Mouse (Mus musculus) limb, embryonic 13.5 days (tissue): ENCODE data around the gene Pim1. TPM values are rescaled to one million over a fixed set of nuclear protein-coding genes. Genes with fewer than 3 reads are reported as not detected.
"Not testable (repeated sequence)": the region's sequence is repeated elsewhere in the genome, so short reads cannot be mapped to it uniquely, and the experiment has no call there.

ENCODE experiments used
- ATAC-seq: fragments of 200-750 bp; cut with Nextera tagmentation; 2 replicates; pipeline ENCODE4 v1.8.0; 2017; ENCODE audit warnings: low read depth, moderate number of reproducible peaks, moderate TSS enrichment; ENCODE audit not compliant: low FRiP score
- H3K27ac ChIP-seq: fragments of 300-500 bp; sonication (generic); 2 replicates; pipeline ENCODE4 v1.5.1; 2015; ENCODE audit warnings: inconsistent platforms, mild to moderate bottlenecking, moderate library complexity
- H3K27me3 ChIP-seq: fragments of 300-500 bp; sonication (generic); 2 replicates; pipeline ENCODE4 v1.6.1; 2015; ENCODE audit warnings: mild to moderate bottlenecking, inconsistent platforms
- H3K36me3 ChIP-seq: fragments of 300-500 bp; sonication (generic); 2 replicates; pipeline ENCODE4 v1.6.1; 2015; ENCODE audit warnings: inconsistent platforms, mild to moderate bottlenecking, moderate library complexity
- H3K4me1 ChIP-seq: fragments of 300-500 bp; sonication (generic); 2 replicates; pipeline ENCODE4 v1.6.1; 2015; ENCODE audit warnings: inconsistent platforms
- H3K4me2 ChIP-seq: fragments of 300-500 bp; sonication (generic); replicated peaks from 2 replicates; pipeline ENCODE4 v1.6.1; 2015; ENCODE audit warnings: inconsistent platforms, mild to moderate bottlenecking, moderate library complexity
- H3K4me3 ChIP-seq: fragments of 300-500 bp; sonication (generic); 2 replicates; pipeline ENCODE4 v1.5.1; 2015; ENCODE audit warnings: moderate library complexity, mild to moderate bottlenecking, inconsistent platforms
- H3K9ac ChIP-seq: fragments of 300-500 bp; sonication (generic); 2 replicates; pipeline ENCODE4 v1.6.1; 2015; ENCODE audit warnings: mild to moderate bottlenecking, inconsistent platforms
- H3K9me3 ChIP-seq: fragments of 300-500 bp; sonication (generic); 2 replicates; pipeline ENCODE4 v1.6.1; 2016; ENCODE audit warnings: inconsistent platforms
- WGBS: fragments of 180-500 bp; shearing (Covaris S2); methylation state at CpG from one replicate; pipeline ENCODE4 v1.1.7; 2015; 5-methylcytosine and 5-hydroxymethylcytosine counted together
- polyA plus RNA-seq: library from polyadenylated mRNA; unstranded; fragments of >200 nt; fragmentation: Nextera tagmentation; extraction: Ambion mirVana; gene quantifications from 2 replicates; pipeline ENCODE4 v1.2.1, GENCODE M21; 2015

The Pim1 gene
- polyA plus RNA-seq, 1 experiment from 2014 or later, result 18.9 TPM

DNA sequence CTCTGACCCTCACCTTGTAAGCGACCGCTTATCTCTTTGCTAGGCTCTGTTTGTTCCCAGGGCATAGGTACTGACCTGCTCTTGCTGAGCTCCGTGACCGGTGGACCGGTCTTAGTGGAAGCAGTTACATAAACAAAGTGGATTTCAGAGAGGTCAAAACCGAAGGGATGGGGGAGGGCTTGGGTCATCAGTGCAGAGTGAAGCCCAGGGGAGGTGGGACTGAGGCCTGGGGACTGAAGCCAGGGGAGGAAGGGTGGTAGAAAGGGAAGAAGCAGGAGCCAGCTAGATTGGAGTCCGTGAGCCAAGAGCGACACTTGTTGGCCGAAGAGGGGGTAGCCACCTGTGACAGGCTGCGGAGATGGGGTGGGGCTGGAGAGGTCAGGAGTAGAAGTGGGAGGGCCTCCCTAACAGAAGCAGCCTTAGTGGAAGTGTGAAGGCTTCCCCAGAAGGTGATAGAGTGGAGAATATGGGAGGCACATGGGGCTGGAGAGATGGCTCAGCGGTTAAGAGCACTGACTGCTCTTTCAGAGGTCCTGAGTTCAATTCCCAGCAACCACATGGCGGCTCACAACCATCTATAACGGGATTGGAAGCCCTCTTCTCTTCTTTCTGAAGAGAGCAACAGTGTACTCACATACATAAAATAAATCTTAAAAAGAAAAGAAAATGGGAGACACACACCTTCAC is 22.6 kb downstream of the Pim1 start:
- no peak overlapping the region for H3K9ac ChIP-seq

DNA sequence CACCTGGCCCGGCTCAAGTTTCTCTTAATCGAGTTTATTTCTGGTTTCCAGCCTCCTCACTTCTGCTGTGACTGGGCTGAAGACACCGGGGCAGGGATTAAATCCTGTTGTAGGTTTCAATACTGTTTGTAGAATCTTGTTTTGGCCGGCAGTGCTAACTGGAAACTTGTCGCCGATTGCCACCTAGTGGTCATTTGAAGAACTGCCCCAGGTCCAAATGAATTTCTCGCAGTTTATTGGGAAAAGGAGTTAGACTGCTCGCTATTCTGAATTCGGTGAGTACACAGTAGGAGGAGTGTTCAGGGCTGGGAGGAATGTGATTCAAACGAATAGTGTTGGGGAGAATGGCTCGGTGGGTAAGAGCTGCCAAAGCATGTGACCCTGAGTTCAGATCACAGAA is 23.9 kb downstream of the Pim1 start:
- Histone ChIP-seq H3K4me1 (no peaks in the 10 kb centered on the region), H3K9me3 (no peaks in the 10 kb centered on the region), H3K9ac (no peak overlapping the region), H3K4me2 (no peak overlapping the region), H3K27ac (no peak overlapping the region), H3K36me3 (no peaks in the 10 kb centered on the region), H3K4me3 (no peak overlapping the region), H3K27me3 (no peaks in the 10 kb centered on the region)
- WGBS, result under 1% methylated on average over 11 of the region's 11 CpGs
- ATAC-seq, result no peak

More for the DNA sequence above, 22.6 kb downstream of the Pim1 start:
- Histone ChIP-seq H3K4me1 (no peaks in the 10 kb centered on the region), H3K4me3 (no peak overlapping the region), H3K4me2 (no peak overlapping the region), H3K36me3 (no peaks in the 10 kb centered on the region), H3K27me3 (no peaks in the 10 kb centered on the region), H3K27ac (no peak overlapping the region), H3K9me3 (no peaks in the 10 kb centered on the region)
- WGBS, result 32% methylated on average over 13 of the region's 13 CpGs
- peak; percentile 44; the same call in 1 of the 2 replicates for ATAC-seq

DNA sequence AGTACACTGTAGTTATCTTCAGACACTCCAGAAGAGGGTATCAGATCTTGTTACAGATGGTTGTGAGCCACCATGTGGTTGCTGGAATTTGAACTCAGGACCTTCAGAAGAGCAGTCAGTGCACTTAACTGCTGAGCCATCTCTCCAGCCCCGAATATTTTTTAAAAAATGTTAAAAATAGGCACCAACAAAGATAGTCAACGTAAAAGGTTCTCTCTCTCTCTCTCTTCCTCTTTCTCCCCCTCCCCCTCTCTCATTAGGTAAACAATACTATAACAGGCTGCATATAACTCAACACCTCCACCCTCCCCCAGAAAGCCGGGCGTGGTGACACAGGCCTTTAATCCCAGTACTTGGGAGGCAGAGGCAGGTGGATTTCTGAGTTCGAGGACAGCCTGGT is 28.1 kb downstream of the Pim1 start:
- not testable (repeated sequence) for ATAC-seq
- 88% methylated on average over 5 of the region's 5 CpGs for WGBS

DNA sequence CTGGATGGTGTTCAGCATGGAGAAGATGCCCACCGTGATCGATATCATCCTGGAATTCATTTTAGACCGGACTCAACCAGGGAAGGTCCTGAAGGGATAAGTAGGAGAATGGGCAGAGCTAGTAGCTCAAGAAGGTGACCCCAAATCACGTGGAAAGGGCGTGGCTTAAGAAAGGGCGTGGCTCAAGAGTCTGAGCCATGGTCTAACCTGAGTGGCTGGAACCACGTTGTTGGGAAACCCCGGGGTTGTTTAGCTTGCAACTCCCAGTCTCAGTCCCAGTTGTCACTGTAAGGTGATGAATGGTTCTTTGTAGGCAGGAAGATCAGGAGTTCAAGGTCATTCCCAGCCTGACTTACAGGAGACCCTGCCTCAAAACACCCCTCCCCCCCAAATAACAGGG is 29.2 kb downstream of the Pim1 start:
- Histone ChIP-seq H3K27ac (no peak overlapping the region), H3K4me1 (no peaks in the 10 kb centered on the region), H3K4me2 (no peak overlapping the region), H3K36me3 (no peaks in the 10 kb centered on the region), H3K4me3 (no peak overlapping the region), H3K9me3 (no peaks in the 10 kb centered on the region), H3K9ac (no peak overlapping the region), H3K27me3 (no peaks in the 10 kb centered on the region)
- 84% methylated on average over 8 of the region's 8 CpGs for WGBS
- no peak for ATAC-seq

More for the DNA sequence above, 28.1 kb downstream of the Pim1 start:
- not testable (repeated sequence) for H3K36me3 ChIP-seq, H3K9ac ChIP-seq, H3K4me2 ChIP-seq, H3K4me1 ChIP-seq, H3K27ac ChIP-seq, H3K9me3 ChIP-seq, H3K27me3 ChIP-seq, H3K4me3 ChIP-seq

DNA sequence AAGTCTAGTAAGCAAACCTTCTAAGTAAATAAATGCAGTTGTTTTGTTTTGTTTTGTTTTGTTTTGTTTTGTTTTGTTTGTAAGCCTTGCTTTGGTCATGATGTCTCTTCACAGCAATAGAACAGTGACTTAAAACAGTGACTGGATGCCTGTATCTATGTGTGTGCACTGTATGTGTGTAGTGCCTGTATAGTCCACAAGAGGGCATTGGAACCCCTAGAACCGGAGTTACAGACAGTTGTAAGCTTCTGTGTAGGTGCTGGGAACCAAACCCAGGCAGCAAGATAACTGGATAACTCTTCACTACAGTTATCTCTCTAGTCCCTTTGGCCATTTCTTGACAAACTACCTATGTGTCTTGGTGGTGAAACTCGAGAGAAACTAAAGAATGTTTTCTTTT is 35.1 kb downstream of the Pim1 start:
- no peak for ATAC-seq
- whole genome bisulfite sequencing, result 71% methylated on average over 2 of the region's 2 CpGs
- H3K4me3 ChIP-seq, result no peak overlapping the region
- no peaks in the 10 kb centered on the region for H3K36me3 ChIP-seq
- H3K27ac ChIP-seq, result no peak overlapping the region
- no peak overlapping the region for H3K4me2 ChIP-seq
- no peaks in the 10 kb centered on the region for H3K4me1 ChIP-seq
- H3K9ac ChIP-seq, result no peak overlapping the region
- H3K9me3 ChIP-seq, result 0 out of 2 replicates have a peak, but pooled peaks cover 13% of the 10 kb centered on the region
- H3K27me3 ChIP-seq, result no peaks in the 10 kb centered on the region

DNA sequence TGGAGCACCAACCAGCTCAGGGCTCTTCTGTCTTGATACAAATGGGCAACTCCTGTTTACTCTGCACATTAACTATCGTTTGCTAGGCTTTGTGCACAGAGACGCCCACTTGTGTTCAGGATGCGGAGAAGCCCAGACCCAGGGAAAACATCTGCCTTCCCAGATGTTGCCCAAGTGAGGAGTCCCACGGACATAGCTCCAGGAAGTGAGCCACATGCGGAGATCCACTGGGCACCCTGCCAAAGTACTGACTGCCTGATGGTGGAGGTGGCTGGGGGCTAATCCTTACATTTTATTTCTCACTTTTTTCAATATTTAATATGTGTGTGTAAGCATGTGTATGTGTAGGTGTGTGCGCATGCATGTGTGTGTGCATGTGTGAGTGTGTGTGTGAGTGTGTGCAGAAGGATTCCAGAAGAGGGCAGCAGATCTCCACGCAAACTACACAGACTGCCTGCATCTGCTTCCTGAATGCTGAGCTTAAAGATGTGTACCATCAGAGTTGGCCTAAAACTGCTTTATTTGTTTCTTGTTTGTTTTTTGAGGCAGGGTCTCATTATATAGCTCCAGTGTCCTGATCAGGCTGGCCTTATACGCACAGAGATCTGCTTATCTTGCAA is 38.1 kb downstream of the Pim1 start:
- H3K9me3 ChIP-seq, result 0 out of 2 replicates have a peak, but pooled peaks cover 13% of the 10 kb centered on the region
- H3K27ac ChIP-seq, result no peak overlapping the region
- no peaks in the 10 kb centered on the region for H3K4me1 ChIP-seq
- no peak overlapping the region for H3K4me2 ChIP-seq
- no peaks in the 10 kb centered on the region for H3K27me3 ChIP-seq
- no peak overlapping the region for H3K4me3 ChIP-seq
- no peak for ATAC-seq
- H3K9ac ChIP-seq, result no peak overlapping the region
- no peaks in the 10 kb centered on the region for H3K36me3 ChIP-seq
- 79% methylated on average over 8 of the region's 8 CpGs for WGBS

DNA sequence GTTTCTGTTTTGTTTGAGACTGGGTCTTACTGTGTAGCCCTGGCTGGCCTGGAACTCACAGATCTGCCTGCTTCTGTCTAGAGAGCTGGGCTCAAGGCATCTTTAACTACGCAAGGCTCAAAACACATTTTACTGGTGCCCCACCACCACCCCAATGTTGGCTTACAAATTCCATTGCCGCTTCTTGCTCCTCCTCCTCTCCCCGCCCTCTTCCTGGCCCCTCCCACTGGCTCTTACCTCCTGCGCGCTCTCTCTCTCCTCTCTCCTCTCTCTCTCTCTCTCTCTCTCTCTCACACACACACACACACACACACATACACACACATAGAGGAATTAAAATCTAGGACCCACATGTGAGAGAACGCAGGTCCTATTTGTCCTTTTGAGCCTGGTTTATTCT is 40.0 kb downstream of the Pim1 start:
- Histone ChIP-seq H3K4me1 (no peaks in the 10 kb centered on the region), H3K36me3 (no peaks in the 10 kb centered on the region), H3K27me3 (no peaks in the 10 kb centered on the region), H3K27ac (no peak overlapping the region), H3K9me3 (0 out of 2 replicates have a peak, but pooled peaks cover 11% of the 10 kb centered on the region), H3K4me2 (no peak overlapping the region), H3K9ac (no peak overlapping the region), H3K4me3 (no peak overlapping the region)
- ATAC-seq, result no peak
- 85% methylated on average over 6 of the region's 6 CpGs for WGBS

DNA sequence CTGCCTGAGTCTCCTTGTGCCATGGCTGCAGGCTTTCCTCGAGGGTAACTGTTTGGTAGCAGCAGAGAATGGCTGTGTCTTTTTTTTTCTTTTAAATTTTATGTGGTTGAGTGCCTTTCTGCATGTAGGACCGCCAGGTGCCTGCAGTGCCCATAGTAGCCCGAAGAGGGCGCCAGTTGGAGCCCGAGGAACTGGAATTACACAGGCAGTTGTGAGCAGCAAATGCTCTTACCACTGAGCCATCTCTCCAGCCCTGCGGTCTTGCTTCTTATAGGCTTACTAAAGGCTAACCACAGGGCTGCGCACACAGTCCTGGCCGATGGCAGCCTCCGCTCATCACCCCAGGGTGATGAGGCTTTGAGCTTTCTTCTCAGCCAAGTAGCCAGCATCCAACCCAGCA is 40.7 kb downstream of the Pim1 start:
- no peaks in the 10 kb centered on the region for H3K36me3 ChIP-seq
- no peak for ATAC-seq
- no peaks in the 10 kb centered on the region for H3K4me1 ChIP-seq
- H3K9me3 ChIP-seq, result 0 out of 2 replicates have a peak, but pooled peaks cover 8% of the 10 kb centered on the region
- no peak overlapping the region for H3K9ac ChIP-seq
- WGBS, result 76% methylated on average over 9 of the region's 9 CpGs
- H3K4me3 ChIP-seq, result no peak overlapping the region
- H3K27me3 ChIP-seq, result no peaks in the 10 kb centered on the region
- H3K4me2 ChIP-seq, result no peak overlapping the region
- no peak overlapping the region for H3K27ac ChIP-seq

DNA sequence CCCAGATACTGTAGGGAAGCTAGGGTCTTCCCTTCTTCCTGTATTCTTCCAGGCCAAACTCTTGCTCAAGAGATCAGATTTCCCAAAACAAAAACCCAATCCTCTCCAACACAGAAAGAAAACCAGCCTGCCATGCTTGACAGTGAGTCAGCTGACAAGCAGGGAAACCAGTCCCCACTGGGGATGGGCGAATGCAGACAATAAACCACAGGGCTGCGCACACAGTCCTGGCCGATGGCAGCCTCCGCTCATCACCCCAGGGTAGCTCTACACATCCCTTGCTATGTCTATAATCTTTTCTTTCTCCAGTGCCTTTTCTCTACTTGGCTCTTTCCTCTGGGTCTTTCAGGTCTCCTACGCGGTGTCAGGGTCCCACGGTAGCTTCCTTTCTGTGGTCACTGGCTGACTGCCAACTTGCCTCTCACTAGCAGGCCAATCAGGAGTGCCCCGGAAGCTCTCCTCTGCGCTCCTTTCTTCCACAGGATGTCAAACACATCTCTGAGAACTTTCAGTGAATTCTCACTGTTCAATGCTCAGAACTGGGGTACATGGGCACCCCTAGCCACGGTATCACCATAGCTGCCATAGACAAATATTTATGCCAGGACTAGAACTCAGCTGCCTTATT is 41.3 kb downstream of the Pim1 start:
- Histone ChIP-seq H3K27me3 (no peaks in the 10 kb centered on the region), H3K36me3 (no peaks in the 10 kb centered on the region), H3K4me3 (no peak overlapping the region), H3K4me1 (no peaks in the 10 kb centered on the region), H3K27ac (no peak overlapping the region), H3K4me2 (no peak overlapping the region), H3K9me3 (0 out of 2 replicates have a peak, but pooled peaks cover 8% of the 10 kb centered on the region), H3K9ac (no peak overlapping the region)
- ATAC-seq, result no peak
- WGBS, result 74% methylated on average over 10 of the region's 10 CpGs

DNA sequence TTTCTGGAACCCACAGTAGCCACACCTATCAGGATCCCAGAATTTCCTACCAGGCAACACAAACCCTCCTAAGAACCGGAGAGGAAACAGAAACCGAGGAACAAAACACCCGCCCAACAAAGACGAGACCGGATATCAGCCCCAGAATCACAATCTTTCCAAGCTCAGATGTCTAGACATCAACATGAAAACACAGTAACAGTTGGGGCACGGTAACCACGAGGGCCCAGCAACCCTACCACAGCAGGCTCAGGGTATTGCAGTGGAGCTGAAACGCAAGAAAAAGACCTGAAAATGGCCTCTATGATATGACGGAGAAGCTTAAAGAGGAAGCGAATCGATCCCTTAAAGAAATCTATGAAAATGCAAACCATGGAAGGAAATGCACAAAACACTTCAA is 43.3 kb downstream of the Pim1 start:
- H3K9ac ChIP-seq, result no peak overlapping the region

DNA sequence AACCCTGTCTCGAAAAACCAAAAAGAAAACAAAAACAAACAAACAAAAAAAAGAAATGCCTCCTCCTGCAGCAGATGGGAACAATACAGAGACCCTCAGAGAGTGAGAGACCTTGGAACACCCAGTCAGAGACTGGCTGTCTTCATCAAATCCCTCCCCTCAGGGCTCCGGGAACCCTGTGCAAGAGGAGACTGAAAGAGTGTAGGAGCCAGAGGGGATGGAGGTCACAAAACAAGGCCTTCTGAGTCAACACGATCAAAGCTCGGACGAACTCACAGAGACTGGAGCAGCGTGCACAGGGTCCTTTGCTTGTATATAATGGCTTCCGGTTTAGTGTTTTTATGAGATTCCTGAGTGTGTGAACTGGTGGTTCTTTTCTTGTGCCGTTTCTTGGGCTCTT is 49.9 kb downstream of the Pim1 start:
- 86% methylated on average over 8 of the region's 8 CpGs for WGBS
- H3K4me1 ChIP-seq, result no peaks in the 10 kb centered on the region

More for the DNA sequence above, 43.3 kb downstream of the Pim1 start:
- Histone ChIP-seq H3K36me3 (no peaks in the 10 kb centered on the region), H3K27ac (no peak overlapping the region), H3K4me3 (no peak overlapping the region), H3K27me3 (no peaks in the 10 kb centered on the region), H3K4me2 (no peak overlapping the region), H3K4me1 (no peaks in the 10 kb centered on the region), H3K9me3 (0 out of 2 replicates have a peak, but pooled peaks cover 1% of the 10 kb centered on the region)
- 89% methylated on average over 11 of the region's 11 CpGs for WGBS
- no peak for ATAC-seq

DNA sequence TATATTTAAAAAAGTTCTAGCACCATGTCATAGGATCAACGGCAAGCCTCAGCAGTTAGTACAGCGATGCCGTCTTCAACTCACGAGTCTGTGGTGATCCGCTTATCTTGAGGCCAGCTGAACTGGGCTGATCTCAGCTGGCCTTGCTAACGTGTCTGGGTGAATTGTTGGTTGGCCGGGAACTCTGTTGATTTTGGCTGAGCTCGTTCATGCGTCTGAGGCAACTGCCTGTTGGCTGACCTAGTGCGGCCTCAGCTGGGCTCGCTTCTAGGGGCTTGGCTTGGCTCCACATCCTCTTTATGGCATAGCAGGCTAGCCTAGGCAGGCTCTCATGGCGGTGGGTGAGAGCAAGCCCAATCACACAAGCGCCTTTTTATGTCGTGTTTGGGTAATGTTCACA is 50.9 kb downstream of the Pim1 start:
- Histone ChIP-seq H3K9ac (no peak overlapping the region), H3K4me3 (no peak overlapping the region), H3K4me1 (no peaks in the 10 kb centered on the region), H3K36me3 (no peaks in the 10 kb centered on the region), H3K4me2 (no peak overlapping the region), H3K27ac (no peak overlapping the region), H3K9me3 (no peaks in the 10 kb centered on the region), H3K27me3 (no peaks in the 10 kb centered on the region)
- 76% methylated on average over 14 of the region's 14 CpGs for WGBS
- no peak for ATAC-seq

More for the DNA sequence above, 49.9 kb downstream of the Pim1 start:
- Histone ChIP-seq H3K4me2 (no peak overlapping the region), H3K27me3 (no peaks in the 10 kb centered on the region), H3K4me3 (no peak overlapping the region), H3K9me3 (no peaks in the 10 kb centered on the region), H3K27ac (no peak overlapping the region), H3K9ac (no peak overlapping the region), H3K36me3 (no peaks in the 10 kb centered on the region)
- ATAC-seq, result no peak
